Mouse (Mus musculus) heart, embryonic 12.5 days (tissue): ENCODE measurements around the gene Rnf214. TPM values are rescaled to one million over a fixed set of nuclear protein-coding genes. Genes with fewer than 3 reads are reported as not detected.

ENCODE experiments used
- ATAC-seq: fragments of 200-750 bp; cut with Nextera tagmentation; 2 replicates; pipeline ENCODE4 v1.8.0; 2017; ENCODE audit warnings: moderate TSS enrichment, moderate library complexity; ENCODE audit not compliant: insufficient number of reproducible peaks, low FRiP score
- H3K27ac ChIP-seq: fragments of 300-500 bp; sonication (generic); 2 replicates; pipeline ENCODE4 v1.5.1; 2016; ENCODE audit warnings: mild to moderate bottlenecking, moderate library complexity; ENCODE audit not compliant: poor library complexity, severe bottlenecking
- H3K27me3 ChIP-seq: fragments of 300-500 bp; sonication (generic); replicated peaks from 2 replicates; pipeline ENCODE4 v1.6.1; 2016; ENCODE audit warnings: mild to moderate bottlenecking, moderate library complexity
- H3K36me3 ChIP-seq: fragments of 300-500 bp; sonication (generic); 2 replicates; pipeline ENCODE4 v1.6.1; 2016; ENCODE audit warnings: mild to moderate bottlenecking, moderate library complexity
- H3K4me1 ChIP-seq: fragments of 300-500 bp; sonication (generic); replicated peaks from 2 replicates; pipeline ENCODE4 v1.6.1; 2016; ENCODE audit warnings: mild to moderate bottlenecking
- H3K4me2 ChIP-seq: fragments of 300-500 bp; sonication (generic); 2 replicates; pipeline ENCODE4 v1.6.1; 2016; ENCODE audit warnings: mild to moderate bottlenecking, moderate library complexity
- H3K4me3 ChIP-seq: fragments of 300-500 bp; sonication (generic); 2 replicates; pipeline ENCODE4 v1.5.1; 2016; ENCODE audit warnings: mild to moderate bottlenecking
- H3K9ac ChIP-seq: fragments of 300-500 bp; sonication (generic); 2 replicates; pipeline ENCODE4 v1.6.1; 2016; ENCODE audit warnings: mild to moderate bottlenecking, moderate library complexity
- H3K9me3 ChIP-seq: fragments of 300-500 bp; sonication (generic); replicated peaks from 2 replicates; pipeline ENCODE4 v1.6.1; 2016; ENCODE audit warnings: mild to moderate bottlenecking, moderate library complexity
- WGBS: fragments of 180-500 bp; shearing (Covaris S2); methylation state at CpG from one replicate; pipeline ENCODE4 v1.1.7; 2016; 5-methylcytosine and 5-hydroxymethylcytosine counted together
- polyA plus RNA-seq: library from polyadenylated mRNA; unstranded; fragments of >200 nt; fragmentation: Nextera tagmentation; extraction: Ambion mirVana; gene quantifications from 2 replicates; pipeline ENCODE4 v1.2.1, GENCODE M21; 2016

Rnf214 gene
- polyA plus RNA-seq, 1 experiment from 2014 or later = 43.6 TPM

DNA sequence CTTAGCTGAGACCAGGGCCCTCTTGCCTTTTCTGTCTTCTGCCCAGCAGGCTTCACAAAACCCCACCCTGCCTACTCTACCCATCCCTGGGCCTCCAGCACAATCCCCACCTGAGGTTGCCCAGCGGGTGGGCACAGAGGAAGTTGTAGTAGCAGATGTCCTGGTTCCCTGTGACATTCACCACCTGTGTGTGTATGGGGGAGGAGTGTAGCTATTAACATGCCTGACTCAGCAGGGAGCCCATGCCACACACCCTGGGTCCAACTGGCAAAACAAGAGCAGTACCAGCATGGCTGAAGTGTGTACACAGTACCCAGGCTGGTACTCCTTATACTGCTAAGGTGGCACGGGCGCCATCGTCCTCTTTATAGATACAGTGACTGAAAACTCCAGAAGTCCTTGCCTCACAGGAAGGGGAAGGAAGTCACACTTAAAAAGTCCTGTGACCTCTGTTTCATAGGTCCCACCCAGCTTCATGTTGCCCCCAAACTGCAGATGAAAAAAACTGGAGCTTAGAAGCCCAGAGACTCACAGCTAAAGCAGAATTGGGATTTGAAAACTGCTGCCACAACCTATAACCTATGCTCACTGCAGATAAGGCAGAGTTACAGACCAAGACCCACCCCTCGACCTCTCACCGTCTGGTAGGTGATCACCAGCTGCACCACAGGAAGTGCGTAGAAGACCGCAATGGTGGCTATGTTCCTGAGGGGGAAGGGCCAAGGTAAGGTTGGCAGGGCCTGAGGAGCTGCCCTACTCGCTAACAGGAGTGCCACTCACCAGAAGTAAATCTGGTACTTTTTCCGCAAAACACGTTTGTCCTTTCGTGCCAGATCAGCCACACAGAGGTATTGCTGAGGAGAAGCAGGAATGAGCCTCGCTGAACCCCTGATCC, 38.0 kb upstream of the Rnf214 start:
- no peaks in the 10 kb centered on the region for H3K4me1 ChIP-seq
- H3K9me3 ChIP-seq = no peaks in the 10 kb centered on the region
- ATAC-seq = no peak
- no peaks in the 10 kb centered on the region for H3K27me3 ChIP-seq
- no peak overlapping the region for H3K27ac ChIP-seq
- H3K36me3 ChIP-seq = peaks cover 94% of the 10 kb centered on the region
- no peak overlapping the region for H3K4me3 ChIP-seq
- WGBS = 77% methylated on average over 13 of the region's 13 CpGs
- no peak overlapping the region for H3K4me2 ChIP-seq
- no peak overlapping the region for H3K9ac ChIP-seq

DNA sequence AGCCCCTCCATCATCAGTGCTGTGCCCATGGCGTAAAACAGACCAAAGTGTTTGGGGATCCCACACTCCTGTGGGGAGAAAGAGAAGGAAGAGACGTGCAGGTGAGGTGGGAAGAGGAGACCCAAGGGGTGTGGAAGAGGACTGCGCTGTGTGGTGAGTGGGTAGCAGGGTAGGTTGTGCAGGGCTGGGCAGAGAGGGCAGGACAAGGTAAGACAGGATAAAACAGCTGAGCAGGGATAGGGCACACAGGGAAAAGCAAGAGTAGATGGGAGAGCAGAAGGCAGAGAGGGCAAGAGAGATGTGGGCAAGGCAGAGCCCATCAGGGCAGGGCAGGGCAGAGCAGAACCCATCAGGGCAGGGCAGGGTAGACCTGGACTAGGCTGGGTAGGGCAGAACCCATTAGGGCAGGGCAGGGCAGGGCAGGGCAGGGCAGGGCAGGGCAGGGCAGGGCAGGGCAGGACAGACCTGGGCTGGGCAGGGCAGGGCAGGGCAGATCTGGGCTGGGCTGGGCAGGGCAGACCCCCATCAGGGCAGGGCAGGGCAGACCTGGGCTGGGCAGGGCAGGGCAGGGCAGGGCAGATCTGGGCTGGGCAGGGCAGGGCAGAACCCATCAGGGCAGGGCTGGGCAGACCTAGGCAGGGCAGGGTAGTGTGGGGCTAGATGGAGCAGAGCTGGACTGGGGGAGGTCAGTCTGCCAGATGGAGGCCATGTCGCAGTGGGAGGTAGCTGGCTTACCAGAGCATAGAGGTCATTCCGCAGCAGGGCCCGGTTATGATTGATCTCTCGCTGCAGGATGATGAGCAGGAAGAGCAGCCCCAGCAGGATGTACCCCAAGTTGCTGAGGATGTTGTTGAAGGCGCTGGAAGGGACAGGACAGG, 37.2 kb upstream of the Rnf214 start:
- H3K27me3 ChIP-seq = no peaks in the 10 kb centered on the region
- H3K4me2 ChIP-seq = no peak overlapping the region
- H3K27ac ChIP-seq = no peak overlapping the region
- no peaks in the 10 kb centered on the region for H3K9me3 ChIP-seq
- no peak overlapping the region for H3K9ac ChIP-seq
- H3K36me3 ChIP-seq = peaks cover 94% of the 10 kb centered on the region
- ATAC-seq = peak; percentile 27; the same call in 1 of the 2 replicates
- 92% methylated on average over 8 of the region's 8 CpGs for WGBS
- no peak overlapping the region for H3K4me3 ChIP-seq
- H3K4me1 ChIP-seq = no peaks in the 10 kb centered on the region

DNA sequence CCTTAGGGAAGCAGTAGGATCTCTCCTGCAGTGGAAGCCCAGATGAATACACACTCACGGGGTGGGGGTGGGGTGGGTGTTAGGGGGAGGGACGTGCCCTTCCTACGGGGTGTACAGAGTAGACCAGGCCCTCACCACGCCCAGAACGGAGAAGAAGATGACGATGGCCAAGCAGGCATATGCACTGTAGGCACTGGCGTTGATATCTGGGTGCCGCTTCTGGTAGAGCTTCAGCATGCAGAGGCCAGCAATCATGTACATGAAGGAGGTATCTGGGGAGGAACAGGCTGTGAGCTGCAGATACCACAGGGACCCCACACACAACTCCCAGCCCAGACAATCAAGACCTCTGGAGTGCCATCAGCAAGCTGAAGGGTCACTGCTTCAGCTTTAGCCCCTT, 36.2 kb upstream of the Rnf214 start:
- H3K4me2 ChIP-seq = no peak overlapping the region
- WGBS = 88% methylated on average over 8 of the region's 8 CpGs
- no peaks in the 10 kb centered on the region for H3K27me3 ChIP-seq
- no peak overlapping the region for H3K4me3 ChIP-seq
- no peak overlapping the region for H3K9ac ChIP-seq
- no peaks in the 10 kb centered on the region for H3K9me3 ChIP-seq
- no peak for ATAC-seq
- no peaks in the 10 kb centered on the region for H3K4me1 ChIP-seq
- no peak overlapping the region for H3K27ac ChIP-seq
- H3K36me3 ChIP-seq = peaks cover 96% of the 10 kb centered on the region

DNA sequence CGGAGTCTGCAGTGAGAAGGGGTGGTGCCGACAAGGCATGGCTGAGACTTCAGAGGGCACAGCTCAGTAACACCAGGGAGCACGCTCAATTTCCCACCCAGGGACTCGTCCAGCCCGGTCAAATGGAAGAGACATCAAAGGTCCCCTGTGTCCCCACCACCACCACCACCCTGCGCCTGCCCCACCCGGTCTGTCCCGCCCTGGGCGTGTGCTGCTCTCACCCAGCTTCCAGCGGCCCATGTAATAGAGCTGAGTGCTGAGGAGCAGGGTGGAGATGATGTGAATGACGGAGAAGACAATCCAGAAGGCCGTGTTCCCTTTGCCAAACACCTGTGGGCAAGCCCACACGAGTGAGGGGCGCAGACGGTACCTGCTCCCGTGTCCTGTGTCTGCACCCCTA, 35.8 kb upstream of the Rnf214 start:
- Histone ChIP-seq H3K27ac (no peak overlapping the region), H3K4me1 (no peaks in the 10 kb centered on the region), H3K4me2 (no peak overlapping the region), H3K9me3 (no peaks in the 10 kb centered on the region), H3K27me3 (no peaks in the 10 kb centered on the region), H3K9ac (no peak overlapping the region), H3K4me3 (no peak overlapping the region), H3K36me3 (peaks cover 93% of the 10 kb centered on the region)
- no peak for ATAC-seq
- 90% methylated on average over 16 of the region's 16 CpGs for WGBS

DNA sequence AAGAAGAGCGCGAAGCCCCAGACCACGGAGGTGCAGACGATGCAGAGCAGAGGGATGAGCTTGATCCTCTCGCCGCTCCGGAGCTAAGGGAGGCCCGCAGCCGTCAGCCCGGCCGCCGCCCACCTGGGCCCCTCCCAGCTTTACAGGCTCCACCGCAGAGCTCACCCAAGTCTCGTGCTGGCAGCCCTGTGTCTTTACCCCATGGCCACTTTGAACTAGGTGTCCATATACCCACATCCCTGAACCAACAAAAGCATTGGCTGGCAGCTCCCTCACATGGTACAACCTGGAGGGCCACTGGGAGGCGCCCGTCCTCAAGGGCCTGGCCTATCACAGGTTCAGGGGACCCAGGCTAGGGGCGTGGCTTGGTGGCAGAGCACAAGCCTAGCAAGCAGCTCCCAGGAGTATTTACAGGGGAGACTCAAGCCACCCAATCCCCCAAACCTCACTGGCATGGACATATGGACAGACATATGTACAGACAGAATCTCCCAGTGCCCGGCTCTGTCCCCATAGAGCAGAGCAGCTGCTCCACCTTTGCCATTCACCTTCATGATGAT, 34.7 kb upstream of the Rnf214 start:
- no peak overlapping the region for H3K9ac ChIP-seq
- ATAC-seq = no peak
- H3K4me1 ChIP-seq = peaks cover 5% of the 10 kb centered on the region
- H3K27ac ChIP-seq = no peak overlapping the region
- H3K4me3 ChIP-seq = no peak overlapping the region
- 64% methylated on average over 18 of the region's 18 CpGs for WGBS
- no peak overlapping the region for H3K4me2 ChIP-seq
- peaks cover 82% of the 10 kb centered on the region for H3K36me3 ChIP-seq
- no peaks in the 10 kb centered on the region for H3K27me3 ChIP-seq
- no peaks in the 10 kb centered on the region for H3K9me3 ChIP-seq

DNA sequence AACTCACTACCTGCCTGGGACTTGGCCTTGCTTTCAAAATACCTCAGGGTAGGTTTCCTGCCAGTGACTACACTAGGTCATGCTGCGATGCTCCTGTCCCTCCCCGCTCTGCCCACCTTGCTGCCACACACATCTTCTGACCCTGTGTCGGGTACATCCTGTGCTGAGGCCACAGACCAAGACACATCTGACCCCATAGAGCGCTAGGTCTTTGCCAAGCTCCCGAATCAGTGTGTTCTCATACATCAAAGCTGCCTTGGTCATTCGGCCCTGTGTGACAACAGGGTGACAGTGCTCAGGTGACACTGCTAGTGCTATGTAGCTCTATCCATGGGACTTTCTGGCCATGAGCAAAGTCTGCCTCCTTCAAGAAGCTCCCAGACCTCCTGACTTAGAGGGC, 33.1 kb upstream of the Rnf214 start:
- no peak overlapping the region for H3K9ac ChIP-seq
- no peaks in the 10 kb centered on the region for H3K27me3 ChIP-seq
- 88% methylated on average over 6 of the region's 6 CpGs for WGBS
- H3K9me3 ChIP-seq = no peaks in the 10 kb centered on the region
- peaks cover 17% of the 10 kb centered on the region for H3K4me1 ChIP-seq
- no peak for ATAC-seq
- peaks cover 66% of the 10 kb centered on the region for H3K36me3 ChIP-seq
- no peak overlapping the region for H3K4me2 ChIP-seq
- H3K4me3 ChIP-seq = no peak overlapping the region
- H3K27ac ChIP-seq = no peak overlapping the region

DNA sequence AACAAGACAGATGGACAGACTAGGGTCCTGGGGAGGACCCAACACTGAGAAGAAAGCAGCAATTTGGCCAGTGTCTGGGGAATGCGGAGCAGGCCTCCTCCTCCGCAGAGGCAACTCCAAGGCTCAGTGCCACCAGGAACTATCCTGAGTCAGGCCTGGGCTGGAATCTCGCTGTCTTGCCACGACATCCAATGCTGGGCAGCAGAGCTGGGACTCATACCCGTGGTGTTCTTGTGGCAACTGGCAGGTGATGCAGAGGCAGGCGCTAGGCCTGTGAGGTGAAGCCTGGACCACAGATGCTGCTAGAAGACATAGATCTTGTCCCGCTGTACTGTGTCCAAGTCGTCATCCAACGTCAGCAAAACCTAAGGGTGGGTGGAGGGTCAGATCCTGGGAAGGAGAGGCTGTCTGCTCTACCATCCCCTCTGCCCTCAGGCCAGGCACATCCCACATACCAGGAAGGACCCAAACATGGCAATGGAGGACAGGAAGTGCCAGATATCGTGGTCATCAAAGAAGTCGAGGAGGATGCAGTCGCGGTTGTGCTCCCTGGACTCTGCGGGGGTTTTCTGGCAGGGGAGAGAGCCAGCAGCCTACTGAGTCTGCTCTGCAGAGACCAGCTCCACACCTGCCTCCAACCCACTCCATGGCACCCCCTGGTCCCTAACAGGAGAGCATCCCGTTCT, 32.4 kb upstream of the Rnf214 start:
- H3K27ac ChIP-seq = no peak overlapping the region
- no peaks in the 10 kb centered on the region for H3K9me3 ChIP-seq
- H3K4me3 ChIP-seq = no peak overlapping the region
- no peak overlapping the region for H3K9ac ChIP-seq
- no peaks in the 10 kb centered on the region for H3K27me3 ChIP-seq
- peaks cover 59% of the 10 kb centered on the region for H3K36me3 ChIP-seq
- no peak for ATAC-seq
- peaks cover 22% of the 10 kb centered on the region for H3K4me1 ChIP-seq
- no peak overlapping the region for H3K4me2 ChIP-seq
- WGBS = 80% methylated on average over 15 of the region's 15 CpGs

DNA sequence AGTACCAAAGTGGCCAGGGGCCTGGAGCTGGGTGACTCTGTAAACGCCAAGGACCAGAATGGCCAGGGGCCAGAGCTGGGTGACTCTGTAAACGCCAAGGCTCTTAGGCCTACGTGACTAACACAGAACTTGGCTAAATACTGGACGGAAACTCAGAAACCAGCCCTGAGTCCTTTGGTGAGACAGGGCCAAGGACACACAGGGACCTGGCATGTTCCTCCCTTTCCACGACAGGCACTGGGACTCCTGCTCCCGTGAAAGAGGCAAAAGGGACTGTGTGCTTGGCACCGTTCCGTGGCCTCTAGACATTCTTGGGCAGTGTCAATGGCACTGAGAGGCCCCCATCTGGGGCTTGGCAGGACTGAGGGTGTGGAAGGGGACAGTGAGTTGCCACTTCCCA, 31.4 kb upstream of the Rnf214 start:
- Histone ChIP-seq H3K4me3 (no peak overlapping the region), H3K9me3 (no peaks in the 10 kb centered on the region), H3K9ac (no peak overlapping the region), H3K4me2 (no peak overlapping the region), H3K4me1 (peaks cover 29% of the 10 kb centered on the region), H3K27me3 (no peaks in the 10 kb centered on the region), H3K27ac (no peak overlapping the region), H3K36me3 (peaks cover 49% of the 10 kb centered on the region)
- ATAC-seq = no peak
- WGBS = 90% methylated on average over 8 of the region's 8 CpGs

DNA sequence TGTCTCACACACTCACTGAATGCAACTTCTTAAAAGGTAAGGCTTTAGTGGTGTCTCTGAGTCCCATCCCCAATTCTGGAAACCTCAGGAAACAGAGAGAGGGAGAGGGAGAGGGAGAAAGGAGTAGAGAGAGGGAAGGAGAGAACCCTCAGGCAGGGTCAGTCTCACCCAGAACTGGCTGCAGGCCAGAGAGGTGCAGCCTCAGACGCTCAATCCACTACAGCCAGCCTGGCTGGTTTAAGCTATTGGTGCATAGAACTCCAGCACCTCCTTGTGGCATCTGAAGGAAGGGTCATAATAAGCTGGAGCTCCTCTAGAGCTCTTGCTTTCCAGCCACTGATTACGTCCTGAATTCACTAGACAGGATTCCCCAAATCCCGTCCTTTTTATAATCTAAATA, 30.2 kb upstream of the Rnf214 start:
- Histone ChIP-seq H3K9ac (no peak overlapping the region), H3K4me2 (no peak overlapping the region), H3K4me3 (no peak overlapping the region), H3K36me3 (peaks cover 37% of the 10 kb centered on the region), H3K27ac (peak overlapping the region; percentile 76; the same call in 1 of the 2 replicates), H3K9me3 (no peaks in the 10 kb centered on the region), H3K27me3 (no peaks in the 10 kb centered on the region), H3K4me1 (peaks cover 41% of the 10 kb centered on the region)
- WGBS = 15% methylated on average over 3 of the region's 3 CpGs
- ATAC-seq = peak; percentile 49

DNA sequence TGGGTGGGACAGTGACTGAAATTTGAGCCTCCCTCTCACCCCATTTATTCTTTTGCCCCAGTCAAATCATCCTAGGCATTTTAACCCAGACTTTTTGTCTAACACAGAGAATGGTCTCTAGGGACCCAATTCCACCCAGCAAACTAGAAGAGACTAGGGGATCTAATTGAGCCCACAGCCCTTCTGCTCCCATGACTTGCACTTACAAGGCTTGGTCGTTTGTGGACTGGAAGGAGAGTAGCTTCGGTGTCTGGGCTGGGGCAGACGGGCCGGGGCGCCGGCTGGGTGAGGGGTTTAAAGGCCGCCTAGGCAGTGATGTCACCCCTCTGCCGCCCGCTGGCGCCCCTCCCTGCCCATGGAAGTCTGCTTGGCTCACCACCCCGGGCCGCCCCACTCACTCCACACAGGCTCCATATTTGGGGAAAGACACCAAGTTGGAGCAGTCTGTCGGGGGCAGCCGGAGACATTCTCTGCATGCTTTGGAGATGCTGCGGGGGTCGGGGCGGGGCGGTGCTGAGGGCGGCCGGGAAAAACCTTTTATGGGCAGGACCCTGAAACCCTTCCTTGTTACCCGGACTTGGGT, 29.0 kb upstream of the Rnf214 start, which contains the start of gene Tagln:
Gene Tagln (minus strand): TSS at position 431 of the 583 bp plus-strand sequence.
- ATAC-seq = peak; percentile 64
- H3K4me1 ChIP-seq = peaks cover 41% of the 10 kb centered on the region
- H3K27me3 ChIP-seq = no peaks in the 10 kb centered on the region
- H3K27ac ChIP-seq = peak within 1 kb of the TSS; percentile 76
- peak within 1 kb of the TSS; percentile 71 for H3K4me2 ChIP-seq
- 3% methylated on average over 21 of the region's 21 CpGs for WGBS
- H3K9ac ChIP-seq = peak within 1 kb of the TSS; percentile 66
- no peaks in the 10 kb centered on the region for H3K9me3 ChIP-seq
- H3K36me3 ChIP-seq = peaks cover 36% of the 10 kb centered on the region
- H3K4me3 ChIP-seq = peak within 1 kb of the TSS; percentile 46
